21 mouse cellular contexts compared by ENCODE assay signal in genomic region chr7:18710331-18710730, GRCm38 (mm10). TPM values are rescaled to one million over a fixed set of nuclear protein-coding genes. Genes with fewer than 3 reads are reported as not detected.
A peak's percentile ranks its signal among the peaks of the same experiment; 100 is the strongest.
DNase-seq lines count a peak whose midpoint lies in the region; ATAC-seq and TF ChIP-seq lines count a peak whose summit lies in the region.
"Not testable (repeated sequence)": the region's sequence is repeated elsewhere in the genome, so short reads cannot be mapped to it uniquely, and the experiment has no call there.
"Had no signal": no experiment of that assay in that cellular context is flagged by ENCODE, and none has a peak within 500 bp of the region (broad histone marks: within the 10 kb centered on the region; RNA-seq: fewer than 3 reads in every experiment).

No protein-coding gene starts in this region.

- not testable (repeated sequence) for H3K4me1 ChIP-seq in MEL (ENCODE audit: control insufficient read depth in 1 of 2, insufficient read depth in 2 of 2, low read length in 2 of 2); liver, adult 2 months (ENCODE audit: control insufficient read depth, insufficient read depth, low read length); stomach, embryonic 14.5 days (ENCODE audit: control insufficient read depth, insufficient read depth, low read length)

- not testable (repeated sequence) for H3K9ac ChIP-seq in MEL (ENCODE audit: control insufficient read depth, low read depth, low read length, poor library complexity, severe bottlenecking); liver, adult 2 months (ENCODE audit: low read depth, low read length); stomach, embryonic 14.5 days (replicated peaks; ENCODE audit: low read depth, low read length)

- TF ChIP-seq POLR2A in MEL (IDR thresholded peaks at IDR 0.05; ENCODE audit: control insufficient read depth in 1 of 2, insufficient read depth in 1 of 2, low read depth in 1 of 2, low read length in 2 of 2, poor library complexity in 1 of 2); liver, adult 2 months (IDR thresholded peaks at IDR 0.05; ENCODE audit: extremely low read depth, insufficient read depth, low read length): not testable (repeated sequence)

- ATAC-seq in megakaryocyte progenitor cell, adult 5-6 weeks (replicated peaks; ENCODE audit: poor library complexity): peak; percentile 29; the same call in 1 of the 2 replicates
- 0 out of 2 replicates have a peak, but pooled peaks have one; percentile 37 for ATAC-seq in stomach, embryonic 14.5 days (ENCODE audit: insufficient number of reproducible peaks, insufficient read depth, low FRiP score, low read depth)

- not testable (repeated sequence) for H3K4me3 ChIP-seq in MEL (ENCODE audit: control insufficient read depth in 1 of 2, insufficient read depth in 1 of 2, low read depth in 2 of 2, low read length in 2 of 2); gastrocnemius, adult 2 months; liver, adult 2 months (ENCODE audit: insufficient read depth, low read depth, low read length); stomach, embryonic 14.5 days (ENCODE audit: low read depth, low read length)

- H3K4me2 ChIP-seq in stomach, embryonic 14.5 days (replicated peaks; ENCODE audit: low read depth, low read length): not testable (repeated sequence)

- intact Hi-C loops in gastrocnemius, adult 2 months (cut with DNase I): not testable (repeated sequence)

- 65% methylated on average over 4 of the region's 4 CpGs for WGBS in liver, adult 2 months
- 60% methylated on average over 4 of the region's 4 CpGs for WGBS in stomach, embryonic 14.5 days

- TF ChIP-seq CTCF in MEL (IDR thresholded peaks at IDR 0.05 in 2 of 3, conservative IDR thresholded peaks at IDR 0.05 in 1 of 3; ENCODE audit: control insufficient read depth in 1 of 3, insufficient read depth in 1 of 3, low read depth in 2 of 3, low read length in 3 of 3, poor library complexity in 1 of 3, severe bottlenecking in 1 of 3): not testable (repeated sequence)
- TF ChIP-seq CTCF in gastrocnemius, adult 2 months (IDR thresholded peaks at IDR 0.05): peak; percentile 48
- 0 out of 2 replicates have a peak, but pooled peaks have one; percentile 3 for TF ChIP-seq CTCF in liver, adult 2 months (IDR thresholded peaks at IDR 0.05; ENCODE audit: low read depth, low read length)

- not testable (repeated sequence) for H3K27ac ChIP-seq in MEL (ENCODE audit: control insufficient read depth, low read depth, low read length); gastrocnemius, adult 2 months; liver, adult 2 months (replicated peaks; ENCODE audit: insufficient read depth, low read depth, low read length); stomach, embryonic 14.5 days (ENCODE audit: low read length)

- H3K36me3 ChIP-seq in MEL (ENCODE audit: control insufficient read depth in 1 of 2, insufficient read depth in 2 of 2, low read length in 2 of 2); liver, adult 2 months (ENCODE audit: control insufficient read depth, insufficient read depth, low read length); stomach, embryonic 14.5 days (ENCODE audit: control insufficient read depth, insufficient read depth, low read length): not testable (repeated sequence)

- not testable (repeated sequence) for H3K9me3 ChIP-seq in MEL (replicated peaks; ENCODE audit: insufficient read depth, low read length); stomach, embryonic 14.5 days (ENCODE audit: control insufficient read depth, low read depth, low read length)

- H3K27me3 ChIP-seq in MEL (ENCODE audit: control insufficient read depth in 1 of 2, insufficient read depth in 2 of 2, low read length in 2 of 2); liver, adult 2 months (ENCODE audit: control insufficient read depth, insufficient read depth, low read length); stomach, embryonic 14.5 days (ENCODE audit: control insufficient read depth, insufficient read depth, low read length): not testable (repeated sequence)

- H3K79me2 ChIP-seq in MEL (ENCODE audit: control insufficient read depth, insufficient read depth, low read length, poor library complexity); liver, adult 2 months (ENCODE audit: control insufficient read depth, insufficient read depth, low read length): not testable (repeated sequence)

- not testable (repeated sequence) for TF ChIP-seq EP300 in MEL (IDR thresholded peaks at IDR 0.05; ENCODE audit: low read depth in 1 of 2, low read length in 2 of 2)

- not testable (repeated sequence) for TF ChIP-seq RAD21 in MEL (IDR thresholded peaks at IDR 0.05; ENCODE audit: low read depth, low read length)

- DNase-seq in MEL (ENCODE audit: low read depth, low spot score); gastrocnemius, adult 2 months; liver, adult 2 months (ENCODE audit: extremely low read depth, low read depth, low spot score): not testable (repeated sequence)
- peak; percentile 6 for DNase-seq in embryo, embryonic 10 days (ENCODE audit: low spot score)
- DNase-seq in induced T-regulatory cell, adult 2 months (ENCODE audit: low read depth): peak; percentile 36

TF ChIP-seq in MEL, 35 proteins besides CTCF, POLR2A, EP300 and RAD21:
- TF ChIP-seq SMC3 (IDR thresholded peaks at IDR 0.05; ENCODE audit: low read depth, low read length): peak; percentile 33

RNA-seq across cellular contexts. Expression of gene Psg22, which starts 7.6 kb away (rescaled TPM):
- total RNA-seq in MEL (2012; rRNA removed): not detected in 2 replicates
- not detected for polyA plus RNA-seq in MEL (2012; ENCODE audit: insufficient read depth in 1 of 2, insufficient read length in 2 of 2, low read depth in 1 of 2, low replicate concordance in 2 of 2, missing spikeins in 1 of 2)
- total RNA-seq in gastrocnemius, adult 2 months (2021): not detected
- total RNA-seq in liver, adult 2 months (2014; rRNA removed): not detected in 2 replicates
- polyA plus RNA-seq in liver, adult 2 months (2012; rRNA removed): 0.04 TPM in 1 of 2 replicates, not detected in the other
- not detected in 2 replicates for total RNA-seq in megakaryocyte progenitor cell, adult 5-6 weeks (2015)
- not detected in 2 replicates for total RNA-seq in megakaryocyte progenitor cell, adult 5-6 weeks (2017)
- polyA plus RNA-seq in stomach, embryonic 14.5 days (2014; fragmentation: Nextera tagmentation; extraction: Ambion mirVana): not detected in 2 replicates
- total RNA-seq: adrenal gland, postnatal 4 days; gastrocnemius, adult 18-20 months; granulocyte monocyte progenitor cell, adult 5-6 weeks; left cerebral cortex, adult 8-10 months; neutrophil, adult 5-6 weeks had no signal
- polyA plus RNA-seq: embryonic facial prominence, embryonic 10.5 days; forebrain, embryonic 16.5 days; hindbrain, embryonic 10.5 days; intestine, embryonic 15.5 days; limb, embryonic 11.5 days; midbrain, embryonic 12.5 days; myocyte had no signal

RNA-seq across cellular contexts. Expression of gene Psg20, which starts 24.3 kb away (rescaled TPM):
- total RNA-seq in MEL (2012; rRNA removed): not detected in 2 replicates
- polyA plus RNA-seq in MEL (2012; ENCODE audit: insufficient read depth in 1 of 2, insufficient read length in 2 of 2, low read depth in 1 of 2, low replicate concordance in 2 of 2, missing spikeins in 1 of 2): not detected
- not detected for total RNA-seq in gastrocnemius, adult 2 months (2021)
- total RNA-seq in liver, adult 2 months (2014; rRNA removed): not detected in 2 replicates
- polyA plus RNA-seq in liver, adult 2 months (2012; rRNA removed): not detected in 2 replicates
- total RNA-seq in megakaryocyte progenitor cell, adult 5-6 weeks (2015): not detected in 2 replicates
- total RNA-seq in megakaryocyte progenitor cell, adult 5-6 weeks (2017): not detected in 2 replicates
- not detected in 2 replicates for polyA plus RNA-seq in stomach, embryonic 14.5 days (2014; fragmentation: Nextera tagmentation; extraction: Ambion mirVana)
- total RNA-seq: adrenal gland, postnatal 4 days; gastrocnemius, adult 18-20 months; granulocyte monocyte progenitor cell, adult 5-6 weeks; neutrophil, adult 5-6 weeks had no signal
- polyA plus RNA-seq: embryonic facial prominence, embryonic 10.5 days; forebrain, embryonic 16.5 days; heart, embryonic 15.5 days; hindbrain, embryonic 10.5 days; intestine, embryonic 15.5 days; limb, embryonic 11.5 days; liver, embryonic 15.5 days; midbrain, embryonic 12.5 days; myocyte had no signal

RNA-seq across cellular contexts. Expression of gene Psg21, which starts 53.8 kb away (rescaled TPM):
- total RNA-seq in MEL (2012; rRNA removed): not detected in 2 replicates
- polyA plus RNA-seq in MEL (2012; ENCODE audit: insufficient read depth in 1 of 2, insufficient read length in 2 of 2, low read depth in 1 of 2, low replicate concordance in 2 of 2, missing spikeins in 1 of 2): not detected
- total RNA-seq in gastrocnemius, adult 2 months (2021): not detected
- total RNA-seq in liver, adult 2 months (2014; rRNA removed): not detected in 2 replicates
- polyA plus RNA-seq in liver, adult 2 months (2012; rRNA removed): not detected in 2 replicates
- not detected in 2 replicates for total RNA-seq in megakaryocyte progenitor cell, adult 5-6 weeks (2015)
- total RNA-seq in megakaryocyte progenitor cell, adult 5-6 weeks (2017): not detected in 2 replicates
- not detected in 2 replicates for polyA plus RNA-seq in stomach, embryonic 14.5 days (2014; fragmentation: Nextera tagmentation; extraction: Ambion mirVana)
- total RNA-seq: adrenal gland, postnatal 4 days; gastrocnemius, adult 18-20 months; granulocyte monocyte progenitor cell, adult 5-6 weeks; left cerebral cortex, adult 8-10 months; neutrophil, adult 5-6 weeks had no signal
- polyA plus RNA-seq: embryonic facial prominence, embryonic 10.5 days; forebrain, embryonic 16.5 days; heart, embryonic 15.5 days; hindbrain, embryonic 10.5 days; intestine, embryonic 15.5 days; limb, embryonic 11.5 days; liver, embryonic 15.5 days; midbrain, embryonic 12.5 days; myocyte had no signal
